Mouse (Mus musculus) E14TG2a.4 (cell line): ENCODE results near the gene Elovl1.

Source experiments
- CTCF ChIP-seq: conservative IDR thresholded peaks from 2 replicates; pipeline ENCODE4 v1.5.1; 2014; ENCODE audit warnings: low read length
- POU5F1 ChIP-seq: IDR thresholded peaks from 2 replicates; pipeline ENCODE4 v1.6.1; 2014; ENCODE audit warnings: low read length, borderline replicate concordance

- TF ChIP-seq CTCF (no peak), POU5F1 (no peak)
These were observed 37.1 kb downstream of the Elovl1 start for GRCm38 (mm10) chr4:118464956-118465355.
